Mouse (Mus musculus) ES-Bruce4 (cell line): ENCODE data around the gene Vgll4.

Experiments
- CTCF ChIP-seq: IDR thresholded peaks from one replicate; pipeline ENCODE4 v1.8.1; 2011; ENCODE audit warnings: low read depth, low read length
- EP300 ChIP-seq: IDR thresholded peaks from 2 replicates; pipeline ENCODE4 v1.6.1; 2011; ENCODE audit warnings: low read depth, low read length; ENCODE audit not compliant: insufficient read depth
- POLR2A ChIP-seq: IDR thresholded peaks from one replicate; pipeline ENCODE4 v1.8.1; 2011; ENCODE audit warnings: low read length; ENCODE audit not compliant: insufficient read depth

DNA sequence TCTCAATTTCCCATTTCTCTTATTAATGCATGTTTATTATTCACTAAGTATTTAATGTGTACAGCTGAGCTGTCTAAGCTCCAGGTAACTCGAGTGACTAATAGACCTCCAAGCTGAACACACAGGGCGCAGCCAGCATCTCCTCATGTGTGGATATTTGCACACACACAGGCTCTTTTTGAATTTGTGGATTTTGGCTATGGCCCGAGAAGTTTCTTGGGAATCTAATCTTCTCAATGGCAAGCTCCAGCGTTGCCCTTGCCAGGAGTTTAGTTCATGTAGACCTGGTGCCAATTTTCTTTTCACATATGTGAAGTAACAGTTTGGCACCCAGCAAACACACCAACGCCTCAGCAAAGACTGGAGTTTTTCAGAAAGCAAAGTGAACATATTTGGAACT lies 157.5 kb downstream of the Vgll4 start:
- no peak for TF ChIP-seq EP300
- TF ChIP-seq POLR2A, result no peak
- TF ChIP-seq CTCF, result no peak
